Mouse (Mus musculus): ENCODE results near the gene Grik4. TPM values are rescaled to one million over a fixed set of nuclear protein-coding genes. Genes with fewer than 3 reads are reported as not detected.

The Grik4 gene
- polyA plus RNA-seq, 1 experiment from 2014 or later, result 13.2 TPM

GRCm38 (mm10) chr9:42578511-42578910, 365.8 kb downstream of the Grik4 start:
- Histone ChIP-seq H3K36me3 (no peaks in the 10 kb centered on the region), H3K4me3 (no peak overlapping the region), H3K4me1 (replicated peaks) (peaks cover 15% of the 10 kb centered on the region), H3K27me3 (no peaks in the 10 kb centered on the region), H3K4me2 (no peak overlapping the region), H3K27ac (replicated peaks) (no peak overlapping the region), H3K9me3 (no peaks in the 10 kb centered on the region), H3K9ac (no peak overlapping the region)
- ATAC-seq (ENCODE audit: low FRiP score, low read depth), result no peak
- 56% methylated on average over 7 of the region's 7 CpGs for WGBS

GRCm38 (mm10) chr9:42578106-42578505, 366.2 kb downstream of the Grik4 start:
- 81% methylated on average over 7 of the region's 7 CpGs for WGBS

GRCm38 (mm10) chr9:42573616-42574350, 370.5 kb downstream of the Grik4 start:
- H3K4me3 ChIP-seq, result no peak overlapping the region
- no peaks in the 10 kb centered on the region for H3K27me3 ChIP-seq
- H3K4me2 ChIP-seq, result peak overlapping the region; percentile 22
- H3K4me1 ChIP-seq (replicated peaks), result peaks cover 28% of the 10 kb centered on the region
- H3K27ac ChIP-seq (replicated peaks), result peak overlapping the region; percentile 22; the same call in 1 of the 2 replicates
- H3K9me3 ChIP-seq, result no peaks in the 10 kb centered on the region
- peak; percentile 50; the same call in 1 of the 2 replicates for ATAC-seq (ENCODE audit: low FRiP score, low read depth)
- WGBS, result 32% methylated on average over 14 of the region's 14 CpGs
- H3K9ac ChIP-seq, result no peak overlapping the region
- H3K36me3 ChIP-seq, result no peaks in the 10 kb centered on the region

More at GRCm38 (mm10) chr9:42578106-42578505, 366.2 kb downstream of the Grik4 start:
- Histone ChIP-seq H3K4me3 (no peak overlapping the region), H3K9ac (no peak overlapping the region), H3K36me3 (no peaks in the 10 kb centered on the region), H3K4me2 (no peak overlapping the region), H3K4me1 (replicated peaks) (peaks cover 19% of the 10 kb centered on the region), H3K27me3 (no peaks in the 10 kb centered on the region), H3K9me3 (no peaks in the 10 kb centered on the region), H3K27ac (replicated peaks) (no peak overlapping the region)
- no peak for ATAC-seq (ENCODE audit: low FRiP score, low read depth)

DNA sequence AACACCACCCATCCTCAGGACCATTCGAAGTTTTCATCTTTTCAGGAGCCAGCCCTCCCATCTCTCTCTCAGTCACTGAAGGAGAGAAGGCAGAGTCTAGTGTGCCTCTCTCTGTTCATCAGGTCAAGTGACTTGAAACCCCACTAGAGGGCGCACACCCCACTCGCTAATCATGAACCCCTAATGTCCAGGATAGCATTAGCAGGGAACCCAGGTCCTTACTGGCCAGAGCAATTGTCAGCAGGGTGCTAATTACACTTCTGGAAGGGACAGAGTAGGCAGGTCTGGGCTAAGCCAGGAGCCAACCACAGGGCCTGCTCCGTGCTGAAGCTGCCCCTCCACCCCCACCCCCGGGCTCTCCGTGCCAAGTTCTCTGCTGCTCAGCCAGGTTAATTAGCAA, 371.1 kb downstream of the Grik4 start:
- WGBS, result 5% methylated on average over 6 of the region's 6 CpGs
- Histone ChIP-seq H3K4me3 (no peak overlapping the region), H3K9me3 (no peaks in the 10 kb centered on the region), H3K27ac (replicated peaks) (peak overlapping the region; percentile 22; the same call in 1 of the 2 replicates), H3K4me2 (peak overlapping the region; percentile 22), H3K4me1 (replicated peaks) (peaks cover 24% of the 10 kb centered on the region), H3K36me3 (no peaks in the 10 kb centered on the region), H3K27me3 (no peaks in the 10 kb centered on the region), H3K9ac (no peak overlapping the region)
- peak; percentile 81 for ATAC-seq (ENCODE audit: low FRiP score, low read depth)

DNA sequence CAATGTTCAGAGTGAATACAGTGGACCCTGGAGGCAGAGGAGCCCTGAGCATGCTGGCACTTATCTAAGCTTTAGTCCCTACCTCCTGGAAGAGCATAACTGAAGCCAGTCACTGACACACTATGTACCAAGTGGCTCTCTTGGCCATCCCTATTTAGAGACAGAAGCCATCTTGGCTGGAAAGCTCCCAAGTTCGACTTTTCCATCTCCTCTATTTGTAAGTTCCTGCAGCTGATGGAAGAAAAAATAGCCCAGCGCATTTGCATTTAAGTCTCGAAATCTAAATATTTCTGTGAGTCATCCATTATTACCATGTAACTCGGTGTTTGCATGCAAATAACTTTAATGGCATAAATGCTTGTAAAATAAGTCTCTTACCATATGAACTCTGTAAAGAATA, 378.4 kb downstream of the Grik4 start:
- ATAC-seq (ENCODE audit: low FRiP score, low read depth), result no peak
- Histone ChIP-seq H3K4me2 (no peak overlapping the region), H3K27me3 (no peaks in the 10 kb centered on the region), H3K9me3 (no peaks in the 10 kb centered on the region), H3K27ac (replicated peaks) (no peak overlapping the region), H3K4me1 (replicated peaks) (peaks cover 13% of the 10 kb centered on the region), H3K9ac (no peak overlapping the region), H3K4me3 (no peak overlapping the region), H3K36me3 (no peaks in the 10 kb centered on the region)
- 92% methylated on average over 4 of the region's 4 CpGs for WGBS

GRCm38 (mm10) chr9:42555186-42555585, 389.1 kb downstream of the Grik4 start:
- Histone ChIP-seq H3K27ac (replicated peaks) (no peak overlapping the region), H3K27me3 (no peaks in the 10 kb centered on the region), H3K4me2 (no peak overlapping the region), H3K9me3 (no peaks in the 10 kb centered on the region), H3K9ac (no peak overlapping the region), H3K4me1 (replicated peaks) (peaks cover 3% of the 10 kb centered on the region; the same call in 1 of the 2 replicates), H3K36me3 (0 out of 2 replicates have a peak, but pooled peaks cover 3% of the 10 kb centered on the region), H3K4me3 (no peak overlapping the region)
- no peak for ATAC-seq (ENCODE audit: low FRiP score, low read depth)
- 92% methylated on average over 1 of the region's 1 CpGs for WGBS

- peaks cover 5% of the 10 kb centered on the region for H3K4me1 ChIP-seq (replicated peaks)
- no peak overlapping the region for H3K4me2 ChIP-seq
- ATAC-seq (ENCODE audit: low FRiP score, low read depth), result peak; percentile 79
- no peak overlapping the region for H3K4me3 ChIP-seq
- no peak overlapping the region for H3K9ac ChIP-seq
- no peak overlapping the region for H3K27ac ChIP-seq (replicated peaks)
- WGBS, result 18% methylated on average over 13 of the region's 13 CpGs
- no peaks in the 10 kb centered on the region for H3K9me3 ChIP-seq
- H3K27me3 ChIP-seq, result no peaks in the 10 kb centered on the region
- H3K36me3 ChIP-seq, result no peaks in the 10 kb centered on the region
Measured at GRCm38 (mm10) chr9:42550116-42550515, 394.2 kb downstream of the Grik4 start.

DNA sequence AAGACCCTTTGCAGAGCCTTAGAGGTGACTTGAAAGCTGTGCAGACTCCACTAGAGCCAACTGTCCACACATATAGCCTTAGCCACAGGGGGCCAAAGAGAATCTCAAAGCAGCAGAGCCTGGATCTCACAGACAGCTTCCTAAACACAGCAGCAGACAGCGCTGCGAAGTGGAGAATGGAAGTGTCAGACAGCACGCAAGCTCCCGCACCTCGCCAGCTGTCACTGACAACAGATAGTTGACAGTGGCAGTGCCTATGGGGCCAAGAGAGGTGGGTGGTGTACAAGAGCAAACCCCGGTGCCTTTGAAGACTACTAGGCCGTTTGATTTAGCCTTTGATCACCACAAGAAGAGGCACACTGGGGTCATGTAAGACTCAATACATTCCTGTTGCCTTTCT, 395.3 kb downstream of the Grik4 start:
- H3K36me3 ChIP-seq, result no peaks in the 10 kb centered on the region
- H3K27me3 ChIP-seq, result no peaks in the 10 kb centered on the region
- H3K4me1 ChIP-seq (replicated peaks), result peaks cover 7% of the 10 kb centered on the region
- no peak overlapping the region for H3K4me2 ChIP-seq
- ATAC-seq (ENCODE audit: low FRiP score, low read depth), result no peak
- WGBS, result 52% methylated on average over 7 of the region's 7 CpGs
- H3K9me3 ChIP-seq, result no peaks in the 10 kb centered on the region
- H3K9ac ChIP-seq, result no peak overlapping the region
- no peak overlapping the region for H3K27ac ChIP-seq (replicated peaks)
- no peak overlapping the region for H3K4me3 ChIP-seq

- WGBS, result 40% methylated on average over 10 of the region's 10 CpGs
- no peak overlapping the region for H3K4me3 ChIP-seq
- no peak for ATAC-seq (ENCODE audit: low FRiP score, low read depth)
- H3K9me3 ChIP-seq, result no peaks in the 10 kb centered on the region
- no peaks in the 10 kb centered on the region for H3K27me3 ChIP-seq
- no peak overlapping the region for H3K4me2 ChIP-seq
- peaks cover 4% of the 10 kb centered on the region for H3K4me1 ChIP-seq (replicated peaks)
- no peak overlapping the region for H3K9ac ChIP-seq
- no peaks in the 10 kb centered on the region for H3K36me3 ChIP-seq
- peak overlapping the region; percentile 42; the same call in 1 of the 2 replicates for H3K27ac ChIP-seq (replicated peaks)
Measured at GRCm38 (mm10) chr9:42544521-42544920, 399.8 kb downstream of the Grik4 start.

- H3K36me3 ChIP-seq, result peaks cover 4% of the 10 kb centered on the region; the same call in 1 of the 2 replicates
- 84% methylated on average over 8 of the region's 8 CpGs for WGBS
- no peak for ATAC-seq (ENCODE audit: low FRiP score, low read depth)
- H3K9ac ChIP-seq, result no peak overlapping the region
- H3K27me3 ChIP-seq, result no peaks in the 10 kb centered on the region
- no peak overlapping the region for H3K27ac ChIP-seq (replicated peaks)
- no peak overlapping the region for H3K4me2 ChIP-seq
- no peaks in the 10 kb centered on the region for H3K9me3 ChIP-seq
- H3K4me3 ChIP-seq, result no peak overlapping the region
- H3K4me1 ChIP-seq (replicated peaks), result peaks cover 23% of the 10 kb centered on the region
Measured at GRCm38 (mm10) chr9:42533491-42533890, 410.8 kb downstream of the Grik4 start.

DNA sequence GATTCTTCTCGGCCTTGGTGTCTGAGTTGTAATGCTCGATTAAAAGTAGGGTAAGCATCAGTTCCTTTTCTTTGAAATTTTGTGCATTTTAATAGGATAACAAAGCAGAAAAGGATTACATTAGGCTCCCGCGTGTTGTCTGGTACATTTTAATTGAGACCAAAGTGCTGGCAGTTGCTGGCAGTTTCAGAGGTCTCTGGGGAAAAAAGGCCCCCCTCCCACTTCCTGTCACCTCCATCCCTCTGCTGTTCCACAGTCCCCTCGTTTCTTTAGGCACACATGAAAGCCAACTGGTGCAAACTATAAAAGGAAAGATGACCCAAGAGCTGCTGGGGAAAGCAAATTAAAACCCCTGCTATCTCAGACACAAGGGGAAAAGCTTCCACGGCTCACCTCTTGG, 411.3 kb downstream of the Grik4 start:
- H3K27me3 ChIP-seq, result no peaks in the 10 kb centered on the region
- peaks cover 23% of the 10 kb centered on the region for H3K4me1 ChIP-seq (replicated peaks)
- no peak for ATAC-seq (ENCODE audit: low FRiP score, low read depth)
- H3K27ac ChIP-seq (replicated peaks), result no peak overlapping the region
- peaks cover 4% of the 10 kb centered on the region; the same call in 1 of the 2 replicates for H3K36me3 ChIP-seq
- H3K9me3 ChIP-seq, result no peaks in the 10 kb centered on the region
- WGBS, result 26% methylated on average over 6 of the region's 6 CpGs
- H3K9ac ChIP-seq, result no peak overlapping the region
- no peak overlapping the region for H3K4me3 ChIP-seq
- H3K4me2 ChIP-seq, result no peak overlapping the region

DNA sequence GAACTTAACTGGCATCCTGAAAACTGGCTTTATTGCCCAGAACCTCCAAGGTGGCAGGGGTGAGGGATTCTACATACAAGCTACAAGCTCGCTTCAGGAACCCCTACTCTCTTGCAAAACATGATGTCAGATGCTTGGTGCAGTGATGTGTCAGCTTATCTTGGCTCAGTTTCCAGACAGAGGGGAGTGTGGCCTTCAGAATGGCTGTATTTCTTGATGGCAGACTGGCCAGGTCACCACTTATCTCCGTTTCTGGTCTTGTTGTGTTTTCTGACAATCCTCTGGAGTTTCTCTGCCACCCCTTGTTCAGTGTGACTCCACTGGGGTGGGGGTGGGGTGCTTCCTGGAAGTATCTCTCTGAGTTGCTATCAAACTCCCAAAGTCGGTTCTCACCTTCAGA, 412.3 kb downstream of the Grik4 start:
- Histone ChIP-seq H3K9ac (no peak overlapping the region), H3K36me3 (peaks cover 3% of the 10 kb centered on the region; the same call in 1 of the 2 replicates), H3K9me3 (no peaks in the 10 kb centered on the region), H3K4me2 (no peak overlapping the region), H3K27ac (replicated peaks) (no peak overlapping the region), H3K27me3 (no peaks in the 10 kb centered on the region), H3K4me1 (replicated peaks) (peaks cover 23% of the 10 kb centered on the region), H3K4me3 (no peak overlapping the region)
- 55% methylated on average over 3 of the region's 3 CpGs for WGBS
- no peak for ATAC-seq (ENCODE audit: low FRiP score, low read depth)
